Mouse (Mus musculus) neural tube, embryonic 11.5 days (tissue): ENCODE data around the gene Plac8. TPM values are rescaled to one million over a fixed set of nuclear protein-coding genes. Genes with fewer than 3 reads are reported as not detected.

ENCODE experiments used
- ATAC-seq: fragments of 200-750 bp; cut with Nextera tagmentation; 2 replicates; pipeline ENCODE4 v1.8.0; 2017; ENCODE audit warnings: moderate number of reproducible peaks, mild to moderate bottlenecking, moderate TSS enrichment, moderate library complexity; ENCODE audit not compliant: insufficient read depth, low FRiP score, low TSS enrichment
- DNase-seq: peaks from one replicate; pipeline ENCODE4 v3.0.0-alpha.2; 2015; ENCODE audit warnings: low spot score
- H3K27ac ChIP-seq: fragments of 300-500 bp; sonication (generic); 2 replicates; pipeline ENCODE4 v1.5.1; 2014; ENCODE audit warnings: low read depth, mild to moderate bottlenecking, low read length
- H3K27me3 ChIP-seq: fragments of 300-500 bp; sonication (generic); 2 replicates; pipeline ENCODE4 v1.6.1; 2014; ENCODE audit warnings: mild to moderate bottlenecking, low read length, mixed read lengths; ENCODE audit not compliant: control insufficient read depth, insufficient read depth
- H3K36me3 ChIP-seq: fragments of 300-500 bp; sonication (generic); 2 replicates; pipeline ENCODE4 v1.6.1; 2014; ENCODE audit warnings: mild to moderate bottlenecking, low read length, moderate library complexity, mixed read lengths; ENCODE audit not compliant: control insufficient read depth, insufficient read depth
- H3K4me1 ChIP-seq: fragments of 300-500 bp; sonication (generic); 2 replicates; pipeline ENCODE4 v1.6.1; 2014; ENCODE audit warnings: low read length, mixed read lengths; ENCODE audit not compliant: control insufficient read depth, insufficient read depth
- H3K4me2 ChIP-seq: fragments of 300-500 bp; sonication (generic); 2 replicates; pipeline ENCODE4 v1.6.1; 2014; ENCODE audit warnings: low read depth, mild to moderate bottlenecking, moderate library complexity
- H3K4me3 ChIP-seq: fragments of 300-500 bp; sonication (generic); 2 replicates; pipeline ENCODE4 v1.5.1; 2014; ENCODE audit warnings: low read depth, low read length
- H3K9ac ChIP-seq: fragments of 300-500 bp; sonication (generic); 2 replicates; pipeline ENCODE4 v1.6.1; 2014; ENCODE audit warnings: mild to moderate bottlenecking, low read length
- H3K9me3 ChIP-seq: fragments of 300-500 bp; sonication (generic); 2 replicates; pipeline ENCODE4 v1.6.1; 2016; ENCODE audit warnings: low read length; ENCODE audit not compliant: control insufficient read depth
- WGBS: fragments of 180-500 bp; shearing (Covaris S2); extraction: QIAGEN DNeasy Blood & Tissue Kit; methylation state at CpG from one replicate; pipeline ENCODE4 v1.1.7; 2014; 5-methylcytosine and 5-hydroxymethylcytosine counted together
- polyA plus RNA-seq: library from polyadenylated mRNA; unstranded; fragments of >200 nt; fragmentation: Nextera tagmentation; extraction: Ambion mirVana; gene quantifications from 2 replicates; pipeline ENCODE4 v1.2.1, GENCODE M21; 2014

Gene Plac8
- polyA plus RNA-seq, 1 experiment from 2014 or later: 2.5 TPM

- no peak overlapping the region for H3K27ac ChIP-seq
- H3K4me3 ChIP-seq: no peak overlapping the region
- H3K36me3 ChIP-seq: no peaks in the 10 kb centered on the region
- H3K9ac ChIP-seq: no peak overlapping the region
- H3K4me2 ChIP-seq: no peak overlapping the region
- no peaks in the 10 kb centered on the region for H3K9me3 ChIP-seq
- 98% methylated on average over 2 of the region's 2 CpGs for WGBS
- H3K27me3 ChIP-seq: no peaks in the 10 kb centered on the region
- ATAC-seq: no peak
- DNase-seq: no peak
- H3K4me1 ChIP-seq: no peaks in the 10 kb centered on the region
Observed at GRCm38 (mm10) chr5:100601864-100602263, 29.8 kb upstream of the Plac8 start.

GRCm38 (mm10) chr5:100598961-100599463 lies 27.0 kb upstream of the Plac8 start:
- H3K4me3 ChIP-seq: no peak overlapping the region
- no peaks in the 10 kb centered on the region for H3K4me1 ChIP-seq
- ATAC-seq (no peak), DNase-seq (no peak)
- no peaks in the 10 kb centered on the region for H3K9me3 ChIP-seq
- no peaks in the 10 kb centered on the region for H3K27me3 ChIP-seq
- no peak overlapping the region for H3K9ac ChIP-seq
- 91% methylated on average over 9 of the region's 9 CpGs for WGBS
- no peaks in the 10 kb centered on the region for H3K36me3 ChIP-seq
- H3K27ac ChIP-seq: no peak overlapping the region
- H3K4me2 ChIP-seq: no peak overlapping the region

GRCm38 (mm10) chr5:100597886-100598485 lies 25.9 kb upstream of the Plac8 start:
- Histone ChIP-seq H3K4me3 (no peak overlapping the region), H3K27me3 (no peaks in the 10 kb centered on the region), H3K27ac (no peak overlapping the region), H3K36me3 (no peaks in the 10 kb centered on the region), H3K4me2 (no peak overlapping the region), H3K9me3 (no peaks in the 10 kb centered on the region), H3K4me1 (no peaks in the 10 kb centered on the region), H3K9ac (no peak overlapping the region)
- WGBS: 69% methylated on average over 11 of the region's 11 CpGs
- DNase-seq (no peak), ATAC-seq (no peak)

GRCm38 (mm10) chr5:100595999-100596398 lies 24.0 kb upstream of the Plac8 start:
- ATAC-seq (no peak), DNase-seq (no peak)
- 93% methylated on average over 6 of the region's 6 CpGs for WGBS
- no peaks in the 10 kb centered on the region for H3K4me1 ChIP-seq
- H3K4me3 ChIP-seq: no peak overlapping the region
- H3K27ac ChIP-seq: no peak overlapping the region
- no peak overlapping the region for H3K4me2 ChIP-seq
- H3K27me3 ChIP-seq: no peaks in the 10 kb centered on the region
- no peaks in the 10 kb centered on the region for H3K9me3 ChIP-seq
- no peak overlapping the region for H3K9ac ChIP-seq
- H3K36me3 ChIP-seq: no peaks in the 10 kb centered on the region

- Histone ChIP-seq H3K36me3 (no peaks in the 10 kb centered on the region), H3K4me1 (no peaks in the 10 kb centered on the region), H3K9me3 (no peaks in the 10 kb centered on the region), H3K9ac (no peak overlapping the region), H3K27me3 (no peaks in the 10 kb centered on the region), H3K27ac (no peak overlapping the region), H3K4me3 (no peak overlapping the region), H3K4me2 (no peak overlapping the region)
- WGBS: 88% methylated on average over 13 of the region's 13 CpGs
- ATAC-seq (no peak), DNase-seq (no peak)
Observed at GRCm38 (mm10) chr5:100594803-100595467, 22.9 kb upstream of the Plac8 start.

GRCm38 (mm10) chr5:100590505-100590904 lies 18.5 kb upstream of the Plac8 start:
- Histone ChIP-seq H3K4me3 (no peak overlapping the region), H3K36me3 (no peaks in the 10 kb centered on the region), H3K4me2 (no peak overlapping the region), H3K27me3 (no peaks in the 10 kb centered on the region), H3K27ac (no peak overlapping the region), H3K4me1 (no peaks in the 10 kb centered on the region), H3K9me3 (no peaks in the 10 kb centered on the region), H3K9ac (no peak overlapping the region)
- no peak for DNase-seq
- WGBS: 95% methylated on average over 5 of the region's 5 CpGs
- ATAC-seq: no peak

- no peak for DNase-seq
- Histone ChIP-seq H3K4me1 (no peaks in the 10 kb centered on the region), H3K27ac (no peak overlapping the region), H3K27me3 (no peaks in the 10 kb centered on the region), H3K9ac (no peak overlapping the region), H3K36me3 (no peaks in the 10 kb centered on the region), H3K4me3 (no peak overlapping the region), H3K4me2 (no peak overlapping the region), H3K9me3 (no peaks in the 10 kb centered on the region)
- ATAC-seq: no peak
- WGBS: 54% methylated on average over 2 of the region's 2 CpGs
Observed at GRCm38 (mm10) chr5:100587626-100588025, 15.6 kb upstream of the Plac8 start.

GRCm38 (mm10) chr5:100587136-100587535 lies 15.1 kb upstream of the Plac8 start:
- H3K4me3 ChIP-seq: no peak overlapping the region
- no peak for ATAC-seq
- no peaks in the 10 kb centered on the region for H3K27me3 ChIP-seq
- no peaks in the 10 kb centered on the region for H3K4me1 ChIP-seq
- H3K27ac ChIP-seq: no peak overlapping the region
- DNase-seq: no peak
- 95% methylated on average over 7 of the region's 7 CpGs for WGBS
- no peak overlapping the region for H3K9ac ChIP-seq
- H3K4me2 ChIP-seq: no peak overlapping the region
- H3K36me3 ChIP-seq: no peaks in the 10 kb centered on the region
- no peaks in the 10 kb centered on the region for H3K9me3 ChIP-seq

- no peak overlapping the region for H3K27ac ChIP-seq
- ATAC-seq: no peak
- H3K4me2 ChIP-seq: no peak overlapping the region
- no peaks in the 10 kb centered on the region for H3K36me3 ChIP-seq
- H3K4me3 ChIP-seq: no peak overlapping the region
- H3K4me1 ChIP-seq: no peaks in the 10 kb centered on the region
- no peak for DNase-seq
- H3K9me3 ChIP-seq: no peaks in the 10 kb centered on the region
- 90% methylated on average over 3 of the region's 3 CpGs for WGBS
- no peaks in the 10 kb centered on the region for H3K27me3 ChIP-seq
- no peak overlapping the region for H3K9ac ChIP-seq
Observed at GRCm38 (mm10) chr5:100585657-100586056, 13.6 kb upstream of the Plac8 start.
